Mouse (Mus musculus) intestine, embryonic 15.5 days (tissue): ENCODE results near the gene Heatr5b. TPM values are rescaled to one million over a fixed set of nuclear protein-coding genes. Genes with fewer than 3 reads are reported as not detected.

Experiments used
- ATAC-seq: fragments of 200-750 bp; cut with Nextera tagmentation; 2 replicates; pipeline ENCODE4 v1.8.0; 2017; ENCODE audit warnings: moderate TSS enrichment, moderate library complexity
- H3K27ac ChIP-seq: fragments of 300-500 bp; sonication (generic); 2 replicates; pipeline ENCODE4 v1.5.1; 2015; ENCODE audit warnings: mild to moderate bottlenecking, inconsistent platforms
- H3K27me3 ChIP-seq: fragments of 300-500 bp; sonication (generic); replicated peaks from 2 replicates; pipeline ENCODE4 v1.6.1; 2015; ENCODE audit warnings: inconsistent platforms
- H3K36me3 ChIP-seq: fragments of 300-500 bp; sonication (generic); 2 replicates; pipeline ENCODE4 v1.6.1; 2015; ENCODE audit warnings: inconsistent platforms
- H3K4me1 ChIP-seq: fragments of 300-500 bp; sonication (generic); replicated peaks from 2 replicates; pipeline ENCODE4 v1.6.1; 2015; ENCODE audit warnings: inconsistent platforms
- H3K4me2 ChIP-seq: fragments of 300-500 bp; sonication (generic); replicated peaks from 2 replicates; pipeline ENCODE4 v1.6.1; 2015; ENCODE audit warnings: mild to moderate bottlenecking, inconsistent platforms
- H3K4me3 ChIP-seq: fragments of 300-500 bp; sonication (generic); replicated peaks from 2 replicates; pipeline ENCODE4 v1.5.1; 2015; ENCODE audit warnings: inconsistent platforms
- H3K9ac ChIP-seq: fragments of 300-500 bp; sonication (generic); 2 replicates; pipeline ENCODE4 v1.6.1; 2015; ENCODE audit warnings: inconsistent platforms
- H3K9me3 ChIP-seq: fragments of 300-500 bp; sonication (generic); 2 replicates; pipeline ENCODE4 v1.6.1; 2016; ENCODE audit warnings: inconsistent platforms
- WGBS: fragments of 180-500 bp; shearing (Covaris S2); methylation state at CpG from one replicate; pipeline ENCODE4 v1.1.7; 2015; 5-methylcytosine and 5-hydroxymethylcytosine counted together
- polyA plus RNA-seq: library from polyadenylated mRNA; unstranded; fragments of >200 nt; fragmentation: Nextera tagmentation; extraction: Ambion mirVana; gene quantifications from 2 replicates; pipeline ENCODE4 v1.2.1, GENCODE M21; 2015

Gene Heatr5b
- polyA plus RNA-seq, 1 experiment from 2014 or later: 10.0 TPM

DNA sequence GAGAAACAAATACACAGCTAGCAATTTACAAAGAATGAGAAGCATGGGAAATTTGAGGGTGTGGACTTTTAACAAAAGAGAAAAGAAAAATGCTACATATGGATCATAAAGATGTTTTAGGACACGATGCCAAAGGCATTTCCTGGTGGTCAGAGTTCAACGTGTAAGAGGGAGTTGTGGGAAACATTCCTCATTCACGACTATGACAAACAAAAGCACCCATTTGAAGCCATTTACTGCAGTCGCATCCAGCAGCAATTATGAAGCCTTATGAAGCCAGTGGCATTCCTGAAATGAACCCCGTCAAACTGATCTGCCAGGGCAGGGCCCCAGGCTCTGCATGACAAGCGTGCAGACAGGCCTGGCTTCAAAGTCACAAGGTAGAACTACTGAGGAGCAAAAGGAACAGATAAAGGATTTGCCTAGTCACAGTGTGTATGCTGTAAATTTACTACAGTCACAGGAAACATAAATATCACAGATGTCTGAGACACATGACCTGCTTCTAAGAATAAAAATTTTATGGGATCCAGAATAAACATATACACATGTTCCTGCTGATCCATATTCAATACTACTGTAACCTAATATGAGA, 110.6 kb downstream of the Heatr5b start:
- H3K4me2 ChIP-seq: no peak overlapping the region
- H3K9me3 ChIP-seq: no peaks in the 10 kb centered on the region
- no peak overlapping the region for H3K27ac ChIP-seq
- peak; percentile 87 for ATAC-seq
- H3K36me3 ChIP-seq: no peaks in the 10 kb centered on the region
- no peaks in the 10 kb centered on the region for H3K4me1 ChIP-seq
- H3K4me3 ChIP-seq: no peak overlapping the region
- whole genome bisulfite sequencing: 32% methylated on average over 6 of the region's 6 CpGs
- no peaks in the 10 kb centered on the region for H3K27me3 ChIP-seq
- H3K9ac ChIP-seq: no peak overlapping the region

DNA sequence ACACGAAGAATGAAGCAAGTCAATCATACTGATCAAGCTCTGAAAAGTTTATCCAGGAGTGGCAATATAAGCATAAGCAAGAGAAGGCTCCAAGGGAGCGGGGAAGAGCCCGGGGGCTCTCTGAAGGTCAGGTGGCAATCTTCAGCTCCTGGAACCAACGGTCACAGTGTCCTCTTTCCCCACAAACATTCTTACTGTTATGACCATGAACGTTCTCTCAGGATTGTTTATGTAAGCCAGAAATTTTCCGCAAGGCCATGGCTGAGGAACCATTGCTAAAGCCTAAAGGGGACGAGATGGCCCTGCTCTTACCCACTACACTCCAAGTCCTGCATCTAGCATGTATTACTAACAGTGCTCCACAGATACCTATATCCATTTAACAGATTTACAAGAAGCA, 113.5 kb downstream of the Heatr5b start:
- Histone ChIP-seq H3K4me1 (no peaks in the 10 kb centered on the region), H3K4me3 (no peak overlapping the region), H3K9me3 (no peaks in the 10 kb centered on the region), H3K27me3 (no peaks in the 10 kb centered on the region), H3K36me3 (peaks cover 6% of the 10 kb centered on the region; the same call in 1 of the 2 replicates), H3K27ac (no peak overlapping the region), H3K9ac (no peak overlapping the region), H3K4me2 (no peak overlapping the region)
- ATAC-seq: no peak
- 72% methylated on average over 7 of the region's 7 CpGs for WGBS

- Histone ChIP-seq H3K4me3 (no peak overlapping the region), H3K4me2 (no peak overlapping the region), H3K27ac (no peak overlapping the region), H3K9me3 (no peaks in the 10 kb centered on the region), H3K4me1 (no peaks in the 10 kb centered on the region), H3K36me3 (peaks cover 6% of the 10 kb centered on the region; the same call in 1 of the 2 replicates), H3K27me3 (no peaks in the 10 kb centered on the region), H3K9ac (no peak overlapping the region)
- 89% methylated on average over 13 of the region's 13 CpGs for WGBS
- ATAC-seq: no peak
Measured at GRCm38 (mm10) chr17:78719086-78719485, 116.1 kb downstream of the Heatr5b start.

DNA sequence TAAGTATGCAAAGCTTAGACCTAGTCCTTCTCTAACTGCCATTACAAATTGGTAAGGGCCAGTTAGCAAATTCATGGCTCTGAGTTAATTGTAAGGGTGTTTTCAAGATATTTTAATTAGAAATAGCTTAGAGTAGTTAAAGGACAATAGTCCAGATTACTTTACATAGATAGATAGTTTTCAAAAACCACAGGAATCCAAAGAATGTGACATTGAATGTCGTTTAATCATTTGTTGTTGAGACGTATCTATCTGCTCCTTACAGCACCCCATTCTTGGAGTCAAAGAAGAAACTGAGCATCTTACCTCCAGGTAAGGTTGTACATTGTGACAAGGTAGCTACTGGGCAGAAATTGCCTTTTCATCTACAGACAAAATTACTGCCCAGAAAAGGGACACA, 124.9 kb downstream of the Heatr5b start:
- H3K9me3 ChIP-seq: no peaks in the 10 kb centered on the region
- no peak overlapping the region for H3K4me3 ChIP-seq
- ATAC-seq: no peak
- no peaks in the 10 kb centered on the region for H3K36me3 ChIP-seq
- 64% methylated on average over 2 of the region's 2 CpGs for WGBS
- H3K9ac ChIP-seq: no peak overlapping the region
- H3K4me2 ChIP-seq: no peak overlapping the region
- no peaks in the 10 kb centered on the region for H3K4me1 ChIP-seq
- no peaks in the 10 kb centered on the region for H3K27me3 ChIP-seq
- H3K27ac ChIP-seq: no peak overlapping the region

- no peaks in the 10 kb centered on the region for H3K9me3 ChIP-seq
- no peak overlapping the region for H3K9ac ChIP-seq
- no peaks in the 10 kb centered on the region for H3K4me1 ChIP-seq
- no peak overlapping the region for H3K4me2 ChIP-seq
- no peak overlapping the region for H3K27ac ChIP-seq
- WGBS: 86% methylated on average over 7 of the region's 7 CpGs
- no peak overlapping the region for H3K4me3 ChIP-seq
- no peak for ATAC-seq
- H3K27me3 ChIP-seq: no peaks in the 10 kb centered on the region
- no peaks in the 10 kb centered on the region for H3K36me3 ChIP-seq
Measured at GRCm38 (mm10) chr17:78708422-78708821, 126.7 kb downstream of the Heatr5b start.

DNA sequence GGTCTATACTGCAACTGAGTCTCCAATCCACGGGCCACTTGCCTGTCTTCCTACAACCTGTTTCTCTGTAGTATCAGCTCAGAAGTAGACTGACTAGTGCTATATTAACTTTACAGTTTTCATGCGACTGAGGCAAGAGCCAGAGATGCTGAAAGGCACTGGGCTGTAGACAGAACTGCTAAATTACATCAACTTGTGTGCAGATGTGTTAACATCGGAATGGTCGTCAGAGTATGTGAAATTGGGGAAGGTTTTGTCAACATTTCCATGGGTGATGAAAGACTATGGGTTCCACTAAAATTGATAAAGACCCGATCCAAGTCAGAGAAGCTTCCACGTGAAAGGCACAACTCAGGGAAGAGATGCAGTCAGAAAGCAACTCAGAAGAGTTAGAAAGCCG, 132.2 kb downstream of the Heatr5b start:
- 89% methylated on average over 7 of the region's 7 CpGs for WGBS
- H3K36me3 ChIP-seq: no peaks in the 10 kb centered on the region

More for the DNA sequence above, 132.2 kb downstream of the Heatr5b start:
- ATAC-seq: no peak
- Histone ChIP-seq H3K9me3 (no peaks in the 10 kb centered on the region), H3K4me2 (no peak overlapping the region), H3K27ac (no peak overlapping the region), H3K27me3 (no peaks in the 10 kb centered on the region), H3K4me1 (no peaks in the 10 kb centered on the region), H3K4me3 (no peak overlapping the region), H3K9ac (no peak overlapping the region)

Other genes with a start within 250 kb of the Heatr5b start
- gene Strn, start 98.2 kb downstream of the Heatr5b start, polyA plus RNA-seq: 5.3 and 5.4 TPM in 2 replicates
- gene Gpatch11, start 203 bp upstream of the Heatr5b start, polyA plus RNA-seq: 50.1 and 51.8 TPM in 2 replicates
- gene Eif2ak2, start 47.2 kb upstream of the Heatr5b start, polyA plus RNA-seq: 16.1 and 17.7 TPM in 2 replicates
- 0.08 and 0.11 TPM in 2 replicates for gene Sult6b1, start 71.6 kb upstream of the Heatr5b start, polyA plus RNA-seq
- 111 and 117 TPM in 2 replicates for gene Cebpzos, start 81.1 kb upstream of the Heatr5b start, polyA plus RNA-seq
- 54.2 and 65.3 TPM in 2 replicates for gene Cebpz, start 101.7 kb upstream of the Heatr5b start, polyA plus RNA-seq
- gene Ndufaf7, start 101.8 kb upstream of the Heatr5b start, polyA plus RNA-seq: 55.2 and 55.9 TPM in 2 replicates
- gene Prkd3, start 185.5 kb upstream of the Heatr5b start, polyA plus RNA-seq: 26.2 and 30.9 TPM in 2 replicates
- 10.6 and 12.4 TPM in 2 replicates for gene Qpct, start 216.5 kb upstream of the Heatr5b start, polyA plus RNA-seq